Mouse (Mus musculus) heart, adult 2 months (tissue): ENCODE results near the gene Mfsd4b3.

Source experiments
- CTCF ChIP-seq: fragments of 200-600 bp; IDR thresholded peaks from 2 replicates; pipeline ENCODE4 v1.8.1; 2022; ENCODE audit warnings: antibody characterized with exemption, mild to moderate bottlenecking, moderate library complexity
- POLR2A ChIP-seq: fragments of 200-500 bp; IDR thresholded peaks from 2 replicates; pipeline ENCODE4 v1.6.1; 2011; ENCODE audit warnings: mild to moderate bottlenecking, low read depth, low read length, control low read depth; ENCODE audit not compliant: insufficient read depth

DNA sequence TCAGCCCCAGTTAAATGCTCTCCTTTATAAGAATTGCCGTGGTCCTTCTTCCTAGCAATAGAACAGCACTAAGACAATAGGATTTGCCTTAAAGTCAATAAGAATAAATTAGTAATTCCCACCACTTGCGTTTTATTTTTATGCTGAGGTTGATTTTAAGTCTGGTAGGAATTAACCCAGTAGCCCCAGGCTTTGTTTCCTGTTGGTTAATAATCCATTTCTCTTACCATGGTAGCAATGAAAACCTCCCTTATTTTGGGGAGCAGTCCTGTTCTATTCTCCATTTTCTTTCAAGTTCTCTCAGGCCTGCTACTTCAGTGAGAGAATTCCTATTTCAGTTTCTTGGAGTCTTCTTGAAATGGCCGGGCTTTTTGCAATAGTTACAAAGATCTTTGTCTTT is 55.8 kb downstream of the Mfsd4b3 start:
- no peak for TF ChIP-seq POLR2A
- no peak for TF ChIP-seq CTCF
